Mouse (Mus musculus) thymus, postnatal 0 days (tissue): ENCODE measurements around the gene Ppp1r13l. TPM values are rescaled to one million over a fixed set of nuclear protein-coding genes. Genes with fewer than 3 reads are reported as not detected.

Experiments
- DNase-seq: peaks from one replicate; pipeline ENCODE4 v3.0.0-alpha.2; 2015; ENCODE audit warnings: low spot score
- polyA plus RNA-seq: library from polyadenylated mRNA; unstranded; fragments of >200 nt; fragmentation: Nextera tagmentation; extraction: Ambion mirVana; gene quantifications from 2 replicates; pipeline ENCODE4 v1.2.1, GENCODE M21; 2015

Gene Ppp1r13l
- polyA plus RNA-seq: 2.2 and 2.4 TPM in 2 replicates

- DNase-seq: peak; percentile 89
Measured at GRCm38 (mm10) chr7:19359299-19359891, at the start of gene Ppp1r13l, which contains the start of gene Cd3eap. TSS of gene Ppp1r13l (plus strand) at chr7:19359749. TSS of gene Cd3eap (minus strand) at chr7:19359483.

DNA sequence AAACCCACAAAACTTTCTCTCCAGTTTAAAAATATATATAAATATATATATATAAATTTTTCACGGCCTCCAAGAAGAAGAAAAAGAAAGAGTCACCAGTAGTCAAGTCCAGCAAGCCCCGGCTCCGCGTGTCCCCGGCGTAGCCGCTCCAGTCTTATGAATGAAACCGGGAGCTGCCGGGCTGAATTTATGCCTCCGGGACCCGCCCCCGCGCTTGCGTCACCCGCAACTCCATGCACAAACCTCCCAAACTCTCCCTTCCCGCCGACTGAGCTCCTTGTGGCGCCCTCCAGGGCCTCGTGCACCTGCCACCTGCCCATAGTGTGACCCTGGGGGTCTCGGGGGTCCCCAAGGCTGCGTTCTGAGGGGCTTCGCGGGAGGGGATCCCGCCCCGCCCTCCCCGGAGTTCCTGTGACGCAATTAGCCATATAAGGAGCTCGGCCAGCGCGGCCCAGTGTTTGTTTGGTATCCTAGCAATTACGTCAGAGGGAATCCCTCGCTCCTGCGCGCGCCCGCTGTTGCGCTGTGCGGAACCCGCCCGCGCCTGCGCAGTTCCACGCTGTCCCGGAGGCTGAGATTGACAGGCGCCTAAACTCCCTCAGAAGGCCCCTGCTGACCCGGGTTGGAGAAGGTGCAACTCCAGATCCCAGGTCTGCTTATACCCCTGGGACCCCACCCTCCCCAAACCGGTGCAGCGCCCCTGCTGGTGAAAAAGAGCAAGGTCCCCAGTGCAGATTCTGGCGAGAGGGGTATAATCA lies 49.5 kb upstream of the Ppp1r13l start, which contains the start of gene Fosb:
TSS of gene Fosb (minus strand) at position 168 of the 758 bp plus-strand sequence.
- peak; percentile 97 for DNase-seq

DNA sequence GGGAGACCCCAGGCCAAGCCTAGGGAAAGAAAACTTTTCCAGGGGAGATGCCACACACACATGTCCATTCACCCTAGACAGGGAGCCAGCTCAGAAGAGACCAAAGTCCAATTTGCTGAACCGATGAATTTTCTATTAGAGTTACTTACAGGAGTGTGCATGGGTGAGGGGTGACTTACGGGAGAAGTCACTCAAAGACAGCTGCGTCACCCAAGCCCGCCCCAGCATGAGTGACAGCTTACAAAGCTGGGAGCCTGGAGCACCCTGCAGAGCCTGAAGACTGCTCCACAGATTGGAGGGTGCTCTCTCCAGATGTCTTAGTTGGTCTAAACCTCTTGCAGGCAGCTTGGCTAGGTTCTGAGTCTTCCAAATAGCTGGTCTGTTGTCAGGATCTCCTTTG lies 47.6 kb upstream of the Ppp1r13l start:
- DNase-seq: no peak

- no peak for DNase-seq
Measured at GRCm38 (mm10) chr7:19314033-19314432, 45.5 kb upstream of the Ppp1r13l start.

DNA sequence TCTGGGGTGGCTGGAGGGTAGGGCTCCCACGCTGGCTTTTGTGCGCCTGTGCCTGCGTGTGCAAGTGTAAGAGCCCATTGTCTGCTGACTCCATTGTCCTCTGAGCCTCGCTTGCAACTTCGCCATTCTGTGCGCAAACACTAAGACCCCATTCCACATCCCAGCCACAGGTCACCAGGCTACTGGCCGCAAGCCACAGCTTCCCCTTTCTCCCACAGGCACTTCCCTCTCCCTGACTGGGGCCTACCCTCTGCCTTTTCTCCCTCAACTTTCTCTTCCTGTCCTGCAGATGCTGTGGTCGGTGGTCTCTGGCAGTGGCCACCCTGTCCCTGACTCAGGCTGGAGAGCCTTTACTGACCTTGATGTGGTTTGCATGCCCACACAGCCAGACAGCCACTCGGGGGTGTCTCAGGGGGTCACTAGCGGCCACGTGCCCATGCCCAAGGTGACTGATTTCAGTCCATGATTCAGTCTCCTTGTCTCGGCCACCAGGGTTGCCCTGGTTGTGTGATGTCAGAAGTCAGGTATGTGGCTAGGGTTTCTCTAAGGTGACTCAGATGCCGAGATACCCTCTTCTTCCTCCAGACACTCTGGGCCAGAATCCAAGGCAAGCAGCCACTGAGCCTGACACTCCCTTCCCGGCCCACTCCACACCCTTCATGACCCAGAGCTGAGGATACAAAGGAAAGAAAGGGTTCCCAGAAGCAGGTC lies 42.9 kb upstream of the Ppp1r13l start:
- DNase-seq: no peak

GRCm38 (mm10) chr7:19318201-19318600 lies 41.3 kb upstream of the Ppp1r13l start:
- DNase-seq: no peak

- DNase-seq: no peak
Measured at GRCm38 (mm10) chr7:19318676-19319075, 40.9 kb upstream of the Ppp1r13l start.

GRCm38 (mm10) chr7:19319458-19319857 lies 40.1 kb upstream of the Ppp1r13l start:
- DNase-seq: no peak

GRCm38 (mm10) chr7:19319906-19320305 lies 39.6 kb upstream of the Ppp1r13l start:
- peak; percentile 94 for DNase-seq

DNA sequence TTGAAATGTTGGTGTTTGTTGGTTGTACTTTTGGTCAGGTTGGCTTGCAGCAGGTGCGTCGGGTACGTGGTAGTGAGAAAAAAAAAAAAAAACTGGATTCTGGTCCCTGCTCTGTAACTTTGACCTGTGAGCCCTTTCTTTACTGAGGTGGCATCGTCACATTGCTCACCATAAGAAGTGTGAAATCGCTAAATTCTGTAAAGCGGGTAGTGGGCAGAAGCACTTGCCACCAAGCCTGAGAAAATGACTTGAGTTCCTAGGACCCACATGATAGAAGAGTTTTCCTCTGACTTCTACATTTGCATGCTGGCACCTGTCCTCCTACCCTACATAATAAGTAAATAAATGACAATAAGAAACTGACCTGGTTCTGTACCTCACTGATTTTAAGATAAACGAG lies 38.9 kb upstream of the Ppp1r13l start:
- no peak for DNase-seq

GRCm38 (mm10) chr7:19321464-19321863 lies 38.1 kb upstream of the Ppp1r13l start:
- no peak for DNase-seq

- DNase-seq: no peak
Measured at GRCm38 (mm10) chr7:19322489-19322888, 37.1 kb upstream of the Ppp1r13l start.

- no peak for DNase-seq
Measured at GRCm38 (mm10) chr7:19324221-19324620, 35.3 kb upstream of the Ppp1r13l start.

- no peak for DNase-seq
Measured at GRCm38 (mm10) chr7:19325262-19326199, 34.0 kb upstream of the Ppp1r13l start.

DNA sequence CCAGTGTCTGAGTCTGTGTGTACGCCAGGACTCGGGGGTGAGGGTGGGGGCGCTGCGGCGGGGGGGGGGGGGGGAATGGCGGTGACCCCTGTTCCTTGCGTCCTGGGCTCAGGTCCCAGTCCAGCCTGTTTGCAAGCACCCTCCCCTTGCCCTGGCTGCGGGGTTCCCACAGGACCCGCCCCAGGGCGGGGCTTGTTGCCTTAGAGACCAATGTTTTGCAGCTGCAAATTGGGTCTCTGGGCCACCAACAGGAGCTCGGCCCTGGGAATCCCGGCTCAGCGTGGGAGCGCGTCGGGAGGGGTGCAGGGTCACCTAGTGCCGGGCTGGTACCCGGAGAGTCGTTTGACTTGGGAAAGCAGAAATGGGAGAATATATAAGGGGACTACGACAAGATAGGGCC lies 33.2 kb upstream of the Ppp1r13l start:
- peak; percentile 67 for DNase-seq

- no peak for DNase-seq
Measured at GRCm38 (mm10) chr7:19327128-19327527, 32.4 kb upstream of the Ppp1r13l start.

DNA sequence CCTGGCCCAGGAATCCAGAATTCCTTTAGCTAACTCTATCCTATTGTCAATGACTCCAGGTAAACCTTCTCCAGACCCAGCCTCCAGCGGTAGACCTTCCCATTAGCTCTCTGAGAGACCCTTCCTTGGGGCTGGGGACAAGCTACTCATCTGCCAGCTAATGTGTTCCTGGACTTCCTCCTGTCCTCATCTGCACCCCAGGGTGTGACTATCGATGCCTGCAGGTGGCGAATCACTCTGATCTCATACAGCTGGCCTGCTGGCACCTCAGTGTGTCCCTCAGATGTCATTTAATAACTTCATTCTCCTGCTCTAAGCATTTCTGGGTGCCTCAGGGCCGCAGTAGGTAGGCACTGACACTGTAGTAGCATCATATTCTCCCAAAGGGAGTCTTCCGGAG lies 31.8 kb upstream of the Ppp1r13l start:
- DNase-seq: no peak

DNA sequence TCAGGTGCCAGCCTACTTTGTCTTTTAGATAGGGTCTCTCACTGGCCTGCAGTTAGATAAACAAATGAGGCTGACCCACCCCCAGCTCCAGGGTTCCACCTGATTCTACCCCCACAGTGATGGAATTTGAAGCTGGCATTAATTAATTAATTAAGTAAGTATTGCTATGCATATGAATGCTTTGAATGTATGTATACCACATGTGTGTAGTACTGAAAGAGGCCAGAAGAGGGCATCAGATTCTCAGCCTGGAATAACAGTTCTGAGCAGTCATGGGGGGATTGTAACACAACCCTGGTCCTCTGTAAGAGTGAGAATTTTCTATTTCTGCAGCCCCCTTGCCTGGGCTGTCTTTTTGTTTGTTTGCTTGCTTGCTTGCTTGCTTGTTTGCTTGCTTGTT lies 31.1 kb upstream of the Ppp1r13l start:
- DNase-seq: no peak

- no peak for DNase-seq
Measured at GRCm38 (mm10) chr7:19331910-19332309, 27.6 kb upstream of the Ppp1r13l start.

DNA sequence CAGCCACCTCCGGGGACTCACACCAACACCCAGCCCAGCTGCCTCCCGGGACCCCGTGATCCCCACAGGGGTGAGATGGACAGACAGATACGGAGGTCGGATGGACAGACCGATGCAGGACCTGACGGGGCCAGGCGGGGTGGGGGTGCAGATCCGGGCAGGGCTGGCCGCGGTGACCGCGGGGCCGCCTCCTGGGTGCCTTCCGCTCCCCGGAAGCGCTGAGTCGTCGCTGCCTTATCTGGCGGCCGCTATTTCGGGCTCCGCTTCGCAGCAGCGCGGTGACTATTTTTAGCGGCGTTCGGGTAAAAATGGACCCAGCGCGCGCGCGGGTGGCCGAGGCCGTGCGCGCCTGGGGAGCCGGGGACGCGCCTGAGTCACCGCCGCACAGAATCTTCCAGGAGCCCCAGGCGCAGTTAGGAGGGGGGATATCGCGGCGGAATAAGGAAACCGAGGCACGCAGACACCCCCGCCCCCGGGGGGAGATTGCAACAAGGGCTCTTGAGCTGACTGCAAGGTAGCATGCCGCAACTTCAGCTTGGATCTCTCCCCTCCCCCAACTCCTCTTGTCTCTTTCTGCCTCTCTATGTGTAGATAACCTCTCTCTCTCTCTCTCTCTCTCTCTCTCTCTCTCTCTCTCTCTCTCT lies 26.7 kb upstream of the Ppp1r13l start:
- DNase-seq: peak; percentile 68
